Mouse (Mus musculus): ENCODE data around the gene Rims4. TPM values are rescaled to one million over a fixed set of nuclear protein-coding genes. Genes with fewer than 3 reads are reported as not detected.
A peak's percentile ranks its signal among the peaks of the same experiment; 100 is the strongest.

Rims4 gene
- polyA plus RNA-seq, 1 experiment from 2014 or later = 0.22 TPM

DNA sequence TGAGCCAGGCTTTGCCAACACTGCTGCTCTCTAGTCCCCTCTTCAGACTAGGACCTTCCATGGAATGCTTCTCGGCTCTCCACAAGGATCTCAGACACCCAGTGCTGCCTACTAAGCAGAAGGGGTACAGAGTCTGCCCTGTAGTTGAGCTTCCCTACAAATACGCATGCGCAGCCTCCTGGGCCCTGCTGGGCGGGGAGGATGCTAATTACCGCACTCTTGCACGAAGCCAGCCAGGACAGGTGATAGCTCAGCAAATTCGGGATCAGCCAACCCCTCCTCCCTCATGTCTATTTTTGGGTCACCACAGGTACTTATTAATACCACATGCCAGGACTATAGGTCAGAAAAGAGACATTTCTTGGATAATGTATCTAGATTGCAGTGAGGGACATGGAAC lies 29.5 kb upstream of the Rims4 start:
- H3K9ac ChIP-seq (ENCODE audit: low read length) = no peak overlapping the region
- WGBS = 70% methylated on average over 7 of the region's 7 CpGs
- no peaks in the 10 kb centered on the region for H3K27me3 ChIP-seq (ENCODE audit: control insufficient read depth, insufficient read depth, low read length)
- H3K4me3 ChIP-seq (ENCODE audit: low read depth, low read length) = no peak overlapping the region
- ATAC-seq (ENCODE audit: low FRiP score, low TSS enrichment) (no peak), DNase-seq (ENCODE audit: low spot score) (no peak)
- TF ChIP-seq EP300 (optimal IDR thresholded peaks at IDR 0.05) = no peak
- TF ChIP-seq CTCF (IDR thresholded peaks at IDR 0.05; ENCODE audit: low read depth) = no peak
- H3K4me2 ChIP-seq (replicated peaks; ENCODE audit: low read depth) = no peak overlapping the region
- H3K9me3 ChIP-seq (ENCODE audit: control insufficient read depth, low read length) = no peaks in the 10 kb centered on the region
- H3K4me1 ChIP-seq (replicated peaks; ENCODE audit: control insufficient read depth, insufficient read depth) = no peaks in the 10 kb centered on the region
- no peaks in the 10 kb centered on the region for H3K36me3 ChIP-seq (ENCODE audit: control insufficient read depth, insufficient read depth, low read length)
- H3K27ac ChIP-seq (replicated peaks) = no peak overlapping the region

DNA sequence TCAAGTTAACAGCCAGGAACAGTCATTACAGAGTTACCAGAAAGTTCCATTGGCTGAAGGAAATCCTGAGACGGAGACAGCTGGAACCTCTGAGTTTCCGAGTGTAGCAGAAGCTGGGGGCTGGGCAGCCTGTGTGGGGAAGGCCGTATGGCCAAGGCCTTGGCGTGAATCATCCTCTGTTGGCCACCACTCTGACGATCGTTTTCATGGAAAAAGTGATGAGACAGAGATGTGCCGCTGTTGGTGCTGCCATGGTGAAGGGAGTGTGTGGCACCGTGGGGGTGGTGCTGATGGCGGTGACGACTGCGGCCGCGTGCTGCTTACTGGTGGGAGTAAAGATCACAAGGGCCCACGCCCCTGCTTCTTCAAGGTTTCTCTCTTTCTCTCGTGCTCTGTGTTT lies 27.7 kb upstream of the Rims4 start:
- Histone ChIP-seq H3K36me3 (ENCODE audit: control insufficient read depth, insufficient read depth, low read length) (no peaks in the 10 kb centered on the region), H3K9me3 (ENCODE audit: control insufficient read depth, low read length) (no peaks in the 10 kb centered on the region), H3K4me1 (replicated peaks; ENCODE audit: control insufficient read depth, insufficient read depth) (no peaks in the 10 kb centered on the region), H3K27me3 (ENCODE audit: control insufficient read depth, insufficient read depth, low read length) (no peaks in the 10 kb centered on the region), H3K4me3 (ENCODE audit: low read depth, low read length) (no peak overlapping the region), H3K27ac (replicated peaks) (no peak overlapping the region), H3K4me2 (replicated peaks; ENCODE audit: low read depth) (no peak overlapping the region), H3K9ac (ENCODE audit: low read length) (no peak overlapping the region)
- WGBS = 72% methylated on average over 15 of the region's 15 CpGs
- no peak for ATAC-seq (ENCODE audit: low FRiP score, low TSS enrichment)
- TF ChIP-seq EP300 (optimal IDR thresholded peaks at IDR 0.05) (no peak), CTCF (IDR thresholded peaks at IDR 0.05; ENCODE audit: low read depth) (no peak)
- no peak for DNase-seq (ENCODE audit: low spot score)

DNA sequence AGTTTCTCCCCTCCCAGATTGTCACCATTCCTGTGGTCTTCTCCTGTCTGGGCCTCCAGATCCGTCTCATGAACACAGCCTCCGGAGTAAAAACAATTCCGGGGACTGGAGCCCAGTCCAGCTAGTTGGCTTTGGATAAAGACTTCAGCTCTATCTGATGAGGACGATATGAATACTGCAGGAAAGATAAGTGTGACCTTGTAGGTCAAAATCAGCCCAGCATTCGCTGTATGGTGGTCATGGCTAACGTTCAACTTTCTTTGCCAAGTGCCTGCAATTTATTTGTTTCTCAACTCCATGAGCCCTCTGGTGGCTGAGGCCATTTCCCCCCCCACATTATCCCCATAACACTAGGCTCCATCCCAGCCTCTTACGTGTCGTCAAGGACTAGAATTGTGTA lies 26.0 kb upstream of the Rims4 start:
- TF ChIP-seq EP300 (optimal IDR thresholded peaks at IDR 0.05) (no peak), CTCF (IDR thresholded peaks at IDR 0.05; ENCODE audit: low read depth) (peak; percentile 12; the same call in 1 of the 2 replicates)
- H3K9ac ChIP-seq (ENCODE audit: low read length) = no peak overlapping the region
- ATAC-seq (ENCODE audit: low FRiP score, low TSS enrichment) = no peak
- no peak overlapping the region for H3K4me2 ChIP-seq (replicated peaks; ENCODE audit: low read depth)
- no peak for DNase-seq (ENCODE audit: low spot score)
- no peaks in the 10 kb centered on the region for H3K27me3 ChIP-seq (ENCODE audit: control insufficient read depth, insufficient read depth, low read length)
- no peak overlapping the region for H3K27ac ChIP-seq (replicated peaks)
- no peak overlapping the region for H3K4me3 ChIP-seq (ENCODE audit: low read depth, low read length)
- H3K9me3 ChIP-seq (ENCODE audit: control insufficient read depth, low read length) = no peaks in the 10 kb centered on the region
- no peaks in the 10 kb centered on the region for H3K36me3 ChIP-seq (ENCODE audit: control insufficient read depth, insufficient read depth, low read length)
- WGBS = 76% methylated on average over 8 of the region's 8 CpGs
- no peaks in the 10 kb centered on the region for H3K4me1 ChIP-seq (replicated peaks; ENCODE audit: control insufficient read depth, insufficient read depth)

DNA sequence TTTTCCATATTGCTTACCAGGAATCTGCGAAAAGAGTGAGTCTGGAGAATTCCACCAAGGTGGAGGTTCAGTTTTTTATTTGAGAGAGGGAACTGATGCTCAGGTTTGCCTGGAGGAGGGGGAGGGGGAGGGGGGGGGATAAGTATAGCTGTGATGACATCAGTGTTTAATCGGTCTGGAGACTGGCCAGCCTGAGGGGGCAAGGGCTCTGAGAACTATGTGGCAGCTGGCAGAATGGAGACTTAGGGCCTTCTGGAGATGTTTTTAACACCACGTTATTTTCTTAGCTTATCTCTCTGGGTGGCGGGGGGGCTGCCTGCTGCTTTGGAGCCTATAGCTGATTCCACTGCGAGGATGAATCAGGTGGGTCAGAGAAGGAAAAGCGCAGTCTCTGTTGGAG lies 24.6 kb upstream of the Rims4 start:
- 58% methylated on average over 6 of the region's 6 CpGs for WGBS
- no peak for DNase-seq (ENCODE audit: low spot score)

DNA sequence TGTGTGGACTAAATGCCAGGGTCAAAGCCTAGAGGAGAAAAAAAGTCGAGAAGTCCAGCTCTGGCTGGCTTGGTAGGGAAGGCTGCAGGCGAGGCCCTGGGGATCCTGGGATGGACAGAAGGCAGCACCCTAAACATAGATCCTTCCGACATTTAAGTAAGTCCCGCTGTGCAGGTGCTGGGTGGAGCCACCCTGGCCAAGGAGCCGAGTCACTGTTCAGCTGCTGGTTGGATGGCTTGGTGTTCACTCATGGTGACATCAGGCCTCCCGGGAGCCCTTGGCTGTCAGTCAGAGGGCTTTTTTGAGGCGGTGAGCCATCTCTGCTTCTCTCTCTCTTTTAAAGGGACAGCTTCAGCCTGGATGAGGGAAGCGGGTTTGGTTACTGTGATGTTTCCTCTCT lies 21.0 kb upstream of the Rims4 start:
- H3K4me2 ChIP-seq (replicated peaks; ENCODE audit: low read depth) = no peak overlapping the region
- no peaks in the 10 kb centered on the region for H3K4me1 ChIP-seq (replicated peaks; ENCODE audit: control insufficient read depth, insufficient read depth)
- no peak for TF ChIP-seq EP300 (optimal IDR thresholded peaks at IDR 0.05)
- H3K27ac ChIP-seq (replicated peaks) = no peak overlapping the region
- no peaks in the 10 kb centered on the region for H3K9me3 ChIP-seq (ENCODE audit: control insufficient read depth, low read length)
- H3K36me3 ChIP-seq (ENCODE audit: control insufficient read depth, insufficient read depth, low read length) = no peaks in the 10 kb centered on the region
- no peak for ATAC-seq (ENCODE audit: low FRiP score, low TSS enrichment)
- DNase-seq (ENCODE audit: low spot score) = no peak
- no peak overlapping the region for H3K9ac ChIP-seq (ENCODE audit: low read length)
- no peaks in the 10 kb centered on the region for H3K27me3 ChIP-seq (ENCODE audit: control insufficient read depth, insufficient read depth, low read length)
- 37% methylated on average over 8 of the region's 8 CpGs for WGBS
- H3K4me3 ChIP-seq (ENCODE audit: low read depth, low read length) = no peak overlapping the region

More for the DNA sequence above, 24.6 kb upstream of the Rims4 start:
- ATAC-seq (ENCODE audit: low FRiP score, low TSS enrichment) = no peak
- H3K9me3 ChIP-seq (ENCODE audit: control insufficient read depth, low read length) = no peaks in the 10 kb centered on the region
- H3K4me3 ChIP-seq (ENCODE audit: low read depth, low read length) = no peak overlapping the region
- no peaks in the 10 kb centered on the region for H3K27me3 ChIP-seq (ENCODE audit: control insufficient read depth, insufficient read depth, low read length)
- no peak overlapping the region for H3K9ac ChIP-seq (ENCODE audit: low read length)
- no peak for TF ChIP-seq CTCF (IDR thresholded peaks at IDR 0.05; ENCODE audit: low read depth)
- TF ChIP-seq EP300 (optimal IDR thresholded peaks at IDR 0.05) = no peak
- no peak overlapping the region for H3K4me2 ChIP-seq (replicated peaks; ENCODE audit: low read depth)
- no peaks in the 10 kb centered on the region for H3K36me3 ChIP-seq (ENCODE audit: control insufficient read depth, insufficient read depth, low read length)
- H3K27ac ChIP-seq (replicated peaks) = no peak overlapping the region
- H3K4me1 ChIP-seq (replicated peaks; ENCODE audit: control insufficient read depth, insufficient read depth) = no peaks in the 10 kb centered on the region

DNA sequence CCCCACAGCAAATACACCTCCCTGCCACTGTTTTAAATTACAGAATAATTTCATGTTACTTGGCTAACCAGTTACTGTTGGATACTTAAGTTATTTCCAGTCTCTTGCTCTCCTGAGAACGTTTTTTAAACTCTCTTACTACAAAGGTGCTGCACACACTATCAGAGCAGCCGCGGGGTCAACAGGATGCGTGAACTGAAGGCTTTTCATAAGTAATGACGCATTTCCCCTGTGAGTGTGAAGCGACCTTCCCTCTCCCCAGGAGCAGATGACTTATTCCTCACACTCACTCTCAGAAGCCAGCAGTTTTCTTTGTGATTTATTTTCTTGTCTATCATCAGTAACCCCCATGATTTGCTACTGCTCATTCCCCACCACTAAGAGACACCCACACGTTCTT lies 13.7 kb upstream of the Rims4 start:
- Histone ChIP-seq H3K9me3 (ENCODE audit: control insufficient read depth, low read length) (no peaks in the 10 kb centered on the region), H3K27me3 (ENCODE audit: control insufficient read depth, insufficient read depth, low read length) (no peaks in the 10 kb centered on the region), H3K4me1 (replicated peaks; ENCODE audit: control insufficient read depth, insufficient read depth) (no peaks in the 10 kb centered on the region), H3K4me3 (ENCODE audit: low read depth, low read length) (no peak overlapping the region), H3K9ac (ENCODE audit: low read length) (no peak overlapping the region), H3K27ac (replicated peaks) (no peak overlapping the region), H3K4me2 (replicated peaks; ENCODE audit: low read depth) (no peak overlapping the region), H3K36me3 (ENCODE audit: control insufficient read depth, insufficient read depth, low read length) (no peaks in the 10 kb centered on the region)
- WGBS = 31% methylated on average over 7 of the region's 7 CpGs
- ATAC-seq (ENCODE audit: low FRiP score, low TSS enrichment) (no peak), DNase-seq (ENCODE audit: low spot score) (no peak)
- no peak for TF ChIP-seq CTCF (IDR thresholded peaks at IDR 0.05; ENCODE audit: low read depth)
